Mouse (Mus musculus) C2C12 (cell line): ENCODE measurements around the gene Krt9. TPM values are rescaled to one million over a fixed set of nuclear protein-coding genes. Genes with fewer than 3 reads are reported as not detected.

Experiments
- H3K27me3 ChIP-seq: one replicate; pipeline ENCODE4 v1.6.1; 2011; ENCODE audit not compliant: control insufficient read depth, insufficient read depth, insufficient read length
- H3K36me3 ChIP-seq: one replicate; pipeline ENCODE4 v1.6.1; 2011; ENCODE audit not compliant: control insufficient read depth, insufficient read depth
- H3K4me3 ChIP-seq: one replicate; pipeline ENCODE4 v1.5.1; 2011; ENCODE audit warnings: mild to moderate bottlenecking, control low read depth; ENCODE audit not compliant: poor library complexity, insufficient read depth, severe bottlenecking
- H3K79me2 ChIP-seq: one replicate; pipeline ENCODE4 v1.6.1; 2011; ENCODE audit not compliant: control insufficient read depth, insufficient read depth
- H3K79me3 ChIP-seq: one replicate; pipeline ENCODE4 v1.6.1; 2011; ENCODE audit warnings: low read depth, control low read depth
- H3ac ChIP-seq: one replicate; pipeline ENCODE3; 2011; ENCODE audit warnings: low read depth; ENCODE audit not compliant: control insufficient read depth, insufficient read length
- CEBPB ChIP-seq: IDR thresholded peaks from one replicate; pipeline ENCODE4 v1.6.1; 2011; ENCODE audit warnings: low read depth, mild to moderate bottlenecking, control low read depth, moderate library complexity
- CTCF ChIP-seq: IDR thresholded peaks from one replicate; pipeline ENCODE4 v1.5.1; 2011; ENCODE audit not compliant: control insufficient read depth, insufficient read depth, insufficient read length
- FOSL1 ChIP-seq: IDR thresholded peaks from one replicate; pipeline ENCODE4 v1.8.0; 2011; ENCODE audit warnings: mild to moderate bottlenecking, low read length; ENCODE audit not compliant: poor library complexity, insufficient read depth, severe bottlenecking
- MAX ChIP-seq: IDR thresholded peaks from one replicate; pipeline ENCODE4 v1.6.1; 2011; ENCODE audit warnings: mild to moderate bottlenecking, control low read depth
- MYOD1 ChIP-seq: IDR thresholded peaks from one replicate; pipeline ENCODE4 v1.6.1; 2011; ENCODE audit warnings: low read depth; ENCODE audit not compliant: control insufficient read depth, insufficient read length
- MYOG ChIP-seq: IDR thresholded peaks from one replicate; pipeline ENCODE4 v1.6.1; 2011; ENCODE audit not compliant: control insufficient read depth, insufficient read length; ENCODE audit errors: extremely low read depth
- USF1 ChIP-seq: IDR thresholded peaks from one replicate; pipeline ENCODE4 v1.6.1; 2011; ENCODE audit warnings: low read depth, mild to moderate bottlenecking, control low read depth, moderate library complexity
- polyA plus RNA-seq: library from polyadenylated mRNA; unstranded; fragments of >200 nt; fragmentation: generic; extraction: Trizol; gene quantifications from one replicate; pipeline ENCODE4 v1.2.1, GENCODE M21; 2012; ENCODE audit warnings: missing spikeins

The Krt9 gene
- polyA plus RNA-seq, 1 experiment: 1.8 TPM

DNA sequence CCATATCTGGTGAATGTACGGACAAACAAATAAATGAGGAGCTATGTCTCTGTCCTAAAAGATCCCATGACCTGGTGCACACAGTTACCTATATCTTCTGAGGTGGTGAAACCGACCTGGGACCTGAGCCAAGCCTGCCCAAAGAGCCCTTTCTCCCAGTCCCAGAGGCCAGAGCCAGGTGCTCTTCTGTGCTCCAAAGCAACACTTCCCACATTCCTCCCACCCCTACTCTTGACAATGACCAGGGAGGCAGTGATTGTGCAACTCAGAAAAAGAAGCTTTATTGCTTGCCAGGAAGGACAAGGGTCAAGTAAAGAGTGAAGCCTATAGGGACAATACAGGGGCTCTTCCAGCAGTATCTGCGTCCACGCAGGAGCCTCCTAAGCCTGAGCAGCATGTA lies 9.9 kb upstream of the Krt9 start:
- Histone ChIP-seq H3K36me3 (peaks cover 12% of the 10 kb centered on the region), H3ac (no peak overlapping the region), H3K4me3 (no peak overlapping the region), H3K79me3 (no peaks in the 10 kb centered on the region), H3K27me3 (no peaks in the 10 kb centered on the region), H3K79me2 (peaks cover 10% of the 10 kb centered on the region)
- TF ChIP-seq USF1 (no peak), FOSL1 (no peak), CTCF (no peak), CEBPB (no peak), MAX (no peak), MYOG (no peak), MYOD1 (no peak)

DNA sequence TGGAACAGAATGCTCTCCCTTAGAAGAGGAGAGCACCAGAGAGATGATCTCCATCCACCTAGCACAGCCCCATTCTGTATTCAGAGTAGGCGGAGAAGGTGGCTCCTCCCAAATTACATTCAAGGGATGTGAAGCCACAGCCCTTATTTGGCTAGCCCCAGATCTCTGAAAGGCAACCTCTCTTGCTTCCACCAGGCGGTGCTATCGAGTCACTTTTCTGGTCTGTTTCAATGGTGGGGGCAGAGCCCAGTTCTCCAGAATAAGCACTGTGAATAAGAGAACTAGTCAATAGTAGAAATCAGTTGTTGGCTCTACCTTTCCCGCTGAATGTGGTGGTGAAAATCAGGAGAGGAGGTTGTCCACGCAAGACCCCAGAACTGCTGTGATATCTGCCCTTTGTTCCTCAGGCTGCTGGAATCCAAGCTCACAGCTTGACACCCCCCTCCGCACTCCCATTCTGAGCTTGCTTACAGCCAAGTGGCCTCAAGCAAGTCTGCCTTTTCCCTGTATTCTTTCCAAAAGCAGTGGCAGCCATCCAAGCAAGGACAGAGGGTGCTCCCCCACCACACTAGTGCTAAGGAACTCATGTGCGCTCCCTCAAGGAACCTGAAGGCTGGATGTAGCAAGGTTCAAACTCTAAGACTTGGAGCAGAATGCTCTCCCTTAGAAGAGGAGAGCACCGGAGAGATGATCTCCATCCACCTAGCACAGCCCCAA lies 7.2 kb upstream of the Krt9 start:
- no peak overlapping the region for H3ac ChIP-seq
- peaks cover 5% of the 10 kb centered on the region for H3K79me2 ChIP-seq
- peaks cover 12% of the 10 kb centered on the region for H3K36me3 ChIP-seq
- TF ChIP-seq CTCF (no peak), MAX (no peak), MYOD1 (no peak), USF1 (no peak), MYOG (no peak), FOSL1 (no peak), CEBPB (no peak)
- no peak overlapping the region for H3K4me3 ChIP-seq
- no peaks in the 10 kb centered on the region for H3K79me3 ChIP-seq
- H3K27me3 ChIP-seq: no peaks in the 10 kb centered on the region

DNA sequence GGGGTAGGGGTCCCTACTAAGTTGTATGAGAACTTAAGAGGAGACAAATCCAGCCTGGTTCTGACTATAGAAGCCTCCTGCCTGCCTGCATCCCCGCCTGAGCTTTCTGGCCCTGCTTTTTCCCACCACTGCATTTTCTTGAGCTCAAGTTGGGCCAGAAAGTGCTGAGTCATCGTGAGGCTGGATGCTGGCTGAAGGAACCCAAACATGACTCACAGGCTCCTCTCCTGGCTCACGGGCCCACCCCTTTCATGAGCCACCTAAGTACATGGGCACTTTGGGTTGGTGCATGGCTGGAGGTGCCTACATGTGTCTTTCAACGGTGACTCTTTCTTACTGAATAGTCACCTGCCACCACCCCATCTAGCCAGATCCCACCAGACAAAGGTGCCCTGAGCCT lies 5.6 kb upstream of the Krt9 start:
- Histone ChIP-seq H3K79me2 (no peaks in the 10 kb centered on the region), H3K36me3 (peaks cover 3% of the 10 kb centered on the region), H3ac (no peak overlapping the region), H3K79me3 (no peaks in the 10 kb centered on the region), H3K4me3 (no peak overlapping the region), H3K27me3 (no peaks in the 10 kb centered on the region)
- TF ChIP-seq MYOD1 (no peak), FOSL1 (peak; percentile 77), CEBPB (no peak), MYOG (no peak), USF1 (no peak), MAX (no peak), CTCF (no peak)

DNA sequence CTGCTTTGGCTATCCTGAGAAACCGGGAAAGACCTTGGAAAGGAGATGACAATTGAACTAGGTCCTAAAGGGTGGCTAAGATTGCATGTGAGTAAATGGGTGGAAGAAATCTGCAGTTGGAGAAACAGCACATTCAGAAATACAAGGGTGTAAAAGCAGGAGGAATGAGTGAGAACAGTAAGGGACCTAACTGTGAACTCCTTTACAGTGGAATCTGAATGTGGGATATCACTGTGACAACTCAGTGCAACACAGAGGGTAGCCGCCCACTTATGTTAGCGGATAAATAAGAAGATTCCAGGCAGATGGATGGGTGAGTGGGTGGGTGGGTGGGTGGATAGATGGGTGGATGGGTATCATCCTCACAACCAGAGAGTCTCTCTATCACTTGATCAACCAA lies 1.2 kb downstream of the Krt9 start:
- TF ChIP-seq CEBPB (no peak), FOSL1 (no peak), CTCF (no peak), MYOG (no peak), MYOD1 (no peak), MAX (no peak), USF1 (no peak)

DNA sequence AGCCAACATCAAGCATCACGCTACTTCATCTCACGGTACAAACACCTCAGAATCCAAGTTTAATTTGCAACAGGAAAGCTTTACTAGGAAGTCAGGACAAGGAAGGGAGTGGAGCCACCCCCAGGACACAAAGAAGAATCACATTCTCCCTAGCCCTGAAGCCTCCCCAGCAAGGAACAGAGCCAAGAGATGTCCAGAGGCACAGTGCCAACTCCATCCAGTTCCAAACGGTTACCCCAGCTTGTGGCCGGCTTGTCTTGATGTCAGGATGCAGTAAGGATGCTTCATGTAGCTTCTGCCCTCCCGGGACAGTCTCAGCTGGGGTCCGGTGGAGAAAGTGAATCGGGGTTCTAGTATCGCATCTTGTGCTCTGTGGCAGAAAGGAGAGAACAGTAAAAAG lies 6.3 kb downstream of the Krt9 start:
- no peaks in the 10 kb centered on the region for H3K79me3 ChIP-seq
- TF ChIP-seq MYOD1 (no peak), MYOG (no peak), USF1 (no peak), MAX (no peak), FOSL1 (no peak), CTCF (no peak), CEBPB (no peak)

More for the DNA sequence above, 1.2 kb downstream of the Krt9 start:
- Histone ChIP-seq H3K79me3 (no peaks in the 10 kb centered on the region), H3K4me3 (no peak overlapping the region), H3ac (no peak overlapping the region), H3K36me3 (no peaks in the 10 kb centered on the region), H3K27me3 (no peaks in the 10 kb centered on the region), H3K79me2 (no peaks in the 10 kb centered on the region)

DNA sequence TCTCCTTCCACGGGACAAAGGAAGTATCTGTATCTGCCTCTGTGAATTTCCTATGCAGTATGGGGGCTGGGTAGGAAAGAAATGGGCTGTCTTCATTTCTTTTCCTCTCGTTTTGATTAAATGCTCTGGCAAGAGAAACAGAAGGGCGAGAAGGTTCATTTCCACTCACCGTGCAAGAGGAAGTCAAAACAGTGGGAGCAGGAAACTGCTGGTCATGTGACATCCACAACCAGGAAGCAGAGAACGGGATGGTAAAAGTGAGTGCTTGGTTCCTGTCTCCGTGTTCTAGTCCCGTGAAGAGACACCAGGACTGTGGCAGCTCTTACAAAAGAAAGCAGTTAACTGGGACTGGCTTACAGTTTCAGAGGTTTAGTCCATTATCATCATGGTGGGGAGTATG lies 11.3 kb downstream of the Krt9 start:
- H3K79me2 ChIP-seq: no peaks in the 10 kb centered on the region
- H3ac ChIP-seq: no peak overlapping the region
- peaks cover 16% of the 10 kb centered on the region for H3K27me3 ChIP-seq
- H3K36me3 ChIP-seq: no peaks in the 10 kb centered on the region
- no peaks in the 10 kb centered on the region for H3K79me3 ChIP-seq
- H3K4me3 ChIP-seq: no peak overlapping the region
- TF ChIP-seq MYOD1 (no peak), USF1 (peak; percentile 52), MYOG (no peak), FOSL1 (no peak), CEBPB (no peak)

More for the DNA sequence above, 6.3 kb downstream of the Krt9 start:
- no peaks in the 10 kb centered on the region for H3K79me2 ChIP-seq
- H3K4me3 ChIP-seq: no peak overlapping the region
- H3K36me3 ChIP-seq: no peaks in the 10 kb centered on the region
- no peak overlapping the region for H3ac ChIP-seq
- H3K27me3 ChIP-seq: no peaks in the 10 kb centered on the region
